Mouse (Mus musculus): Measurements from ENCODE around the gene Shkbp1.

Gene Shkbp1

GRCm38 (mm10) chr7:27355745-27356240, at the start of gene Shkbp1:
Gene Shkbp1, minus strand, starts transcription at chr7:27356019.
- peak; percentile 93 for DNase-seq

- DNase-seq = peak; percentile 17
These were observed 48.6 kb upstream of the Shkbp1 start for GRCm38 (mm10) chr7:27404203-27404942.

GRCm38 (mm10) chr7:27402675-27403074, 46.9 kb upstream of the Shkbp1 start:
- DNase-seq = peak; percentile 74

GRCm38 (mm10) chr7:27400545-27400944, 44.7 kb upstream of the Shkbp1 start:
- no peak for DNase-seq

- DNase-seq = peak; percentile 57
These were observed 41.5 kb upstream of the Shkbp1 start for GRCm38 (mm10) chr7:27397048-27397949.

GRCm38 (mm10) chr7:27396184-27397047, 40.6 kb upstream of the Shkbp1 start:
- peak; percentile 75 for DNase-seq

- no peak for DNase-seq
These were observed 39.8 kb upstream of the Shkbp1 start for GRCm38 (mm10) chr7:27395521-27396183.

GRCm38 (mm10) chr7:27391416-27391815, 35.6 kb upstream of the Shkbp1 start:
- DNase-seq = no peak

- DNase-seq = no peak
These were observed 33.4 kb upstream of the Shkbp1 start for GRCm38 (mm10) chr7:27389213-27389612.

- peak; percentile 87 for DNase-seq
These were observed 28.9 kb upstream of the Shkbp1 start for GRCm38 (mm10) chr7:27384731-27385130.

- DNase-seq = no peak
These were observed 28.3 kb upstream of the Shkbp1 start for GRCm38 (mm10) chr7:27384134-27384533.

GRCm38 (mm10) chr7:27383233-27383632, 27.4 kb upstream of the Shkbp1 start:
- DNase-seq = no peak

GRCm38 (mm10) chr7:27381560-27381959, 25.7 kb upstream of the Shkbp1 start:
- no peak for DNase-seq

- DNase-seq = no peak
These were observed 25.2 kb upstream of the Shkbp1 start for GRCm38 (mm10) chr7:27381009-27381408.

- no peak for DNase-seq
These were observed 24.0 kb upstream of the Shkbp1 start for GRCm38 (mm10) chr7:27379836-27380235.

GRCm38 (mm10) chr7:27378431-27378830, 22.6 kb upstream of the Shkbp1 start:
- DNase-seq = peak; percentile 62

GRCm38 (mm10) chr7:27375274-27375673, 19.5 kb upstream of the Shkbp1 start:
- DNase-seq = no peak

- DNase-seq = no peak
These were observed 16.1 kb upstream of the Shkbp1 start for GRCm38 (mm10) chr7:27371715-27372462.

- DNase-seq = no peak
These were observed 13.3 kb upstream of the Shkbp1 start for GRCm38 (mm10) chr7:27369111-27369510.

- DNase-seq = no peak
These were observed 12.2 kb upstream of the Shkbp1 start for GRCm38 (mm10) chr7:27367976-27368375.
